Mouse (Mus musculus) heart, postnatal 0 days (tissue): ENCODE data around the gene Nav2.

Source experiments
- CTCF ChIP-seq: IDR thresholded peaks from 2 replicates; pipeline ENCODE4 v1.5.1; 2016; ENCODE audit warnings: antibody characterized with exemption, control low read depth, low read depth
- EP300 ChIP-seq: IDR thresholded peaks from 2 replicates; pipeline ENCODE4 v1.6.1; 2016; ENCODE audit warnings: antibody characterized with exemption, low read depth

DNA sequence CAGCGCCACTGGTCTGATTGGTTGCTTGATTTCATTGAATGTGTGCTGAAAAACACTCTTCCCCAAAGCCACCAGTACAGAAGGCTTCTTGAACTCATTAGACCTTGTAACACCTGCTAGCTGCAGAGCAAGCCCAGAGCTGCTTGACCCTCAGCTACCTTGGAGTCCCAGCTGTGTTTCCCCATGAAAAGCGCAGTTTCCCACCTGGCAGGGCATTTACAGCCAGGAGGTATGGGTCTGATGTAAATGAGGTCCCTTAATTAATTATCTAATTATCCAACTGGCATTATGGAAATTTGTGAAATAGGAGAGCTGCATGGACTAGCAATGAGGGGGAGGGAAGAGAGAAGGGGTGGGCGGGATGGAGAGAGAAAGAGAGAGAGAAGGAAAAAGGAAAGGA is 500.7 kb downstream of the Nav2 start:
- TF ChIP-seq CTCF (no peak), EP300 (no peak)
